Mouse (Mus musculus) gastrocnemius, postnatal 25 days (tissue): ENCODE measurements at regions not wholly inside any gene's neighbourhood (a gene's known extent, or its start where the extent isn't known, plus 50 kb on each side); places are given as distances from the start of the nearest gene placed in this dataset.

ENCODE experiments used
- DNase-seq: peaks from one replicate; pipeline ENCODE4 v3.0.0; 2022

DNA sequence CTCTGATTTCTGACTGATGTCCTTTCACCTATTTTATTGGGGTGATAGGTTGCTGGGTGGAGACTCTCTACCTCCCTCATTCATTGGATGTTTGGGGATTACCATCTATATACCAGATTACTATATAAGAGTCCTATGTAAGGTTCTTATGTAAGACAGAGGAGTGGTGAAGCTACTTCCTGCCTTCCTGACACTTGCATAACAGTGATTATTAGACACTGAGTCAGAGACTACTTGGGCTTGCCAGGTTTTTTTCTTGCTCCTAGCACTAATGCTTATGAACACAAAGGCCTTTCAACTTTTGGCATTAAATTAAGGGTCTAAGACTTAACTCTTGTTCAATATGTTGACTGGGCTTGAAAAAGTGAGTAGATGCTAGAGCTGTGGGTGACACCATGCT, 500.4 kb downstream of the Olfm4 start:
- DNase-seq = no peak

DNA sequence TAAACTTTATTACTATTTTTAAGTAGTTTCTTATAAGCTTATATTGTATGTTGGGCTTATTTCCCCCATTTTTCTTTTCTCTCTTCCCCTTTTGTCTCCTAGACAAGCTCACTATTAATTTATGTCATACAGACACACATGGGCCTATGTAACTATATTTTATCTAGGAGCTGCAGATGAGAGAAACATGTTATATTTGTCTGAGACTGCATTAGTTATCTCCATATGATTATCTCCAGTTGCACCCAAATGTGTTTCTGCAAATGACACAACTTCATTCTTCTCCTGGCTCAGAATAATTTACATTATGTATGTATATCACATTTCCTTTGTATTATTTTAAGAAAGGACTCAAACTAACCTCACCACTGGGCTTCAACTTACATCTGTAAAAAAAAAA, 501.3 kb downstream of the Olfm4 start:
- no peak for DNase-seq

DNA sequence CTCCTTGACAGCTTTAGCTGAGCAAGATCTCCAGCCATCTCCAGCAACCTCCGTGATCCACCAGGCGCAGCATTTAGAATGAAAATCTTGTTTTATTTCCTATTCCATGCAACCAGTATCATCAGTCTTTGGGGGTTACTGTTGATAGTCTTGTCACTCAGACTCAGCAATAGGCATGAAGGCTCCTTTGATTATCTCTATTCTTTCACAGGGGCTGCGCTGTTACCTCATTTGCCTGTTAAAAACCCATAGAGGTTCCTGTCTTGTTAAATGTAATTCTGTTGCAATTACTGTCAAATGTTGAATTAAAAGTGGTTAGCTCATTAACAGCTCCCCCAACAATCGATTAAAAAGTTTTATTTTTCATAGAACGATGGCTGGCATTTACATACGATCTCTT, 502.7 kb downstream of the Olfm4 start:
- DNase-seq = no peak

DNA sequence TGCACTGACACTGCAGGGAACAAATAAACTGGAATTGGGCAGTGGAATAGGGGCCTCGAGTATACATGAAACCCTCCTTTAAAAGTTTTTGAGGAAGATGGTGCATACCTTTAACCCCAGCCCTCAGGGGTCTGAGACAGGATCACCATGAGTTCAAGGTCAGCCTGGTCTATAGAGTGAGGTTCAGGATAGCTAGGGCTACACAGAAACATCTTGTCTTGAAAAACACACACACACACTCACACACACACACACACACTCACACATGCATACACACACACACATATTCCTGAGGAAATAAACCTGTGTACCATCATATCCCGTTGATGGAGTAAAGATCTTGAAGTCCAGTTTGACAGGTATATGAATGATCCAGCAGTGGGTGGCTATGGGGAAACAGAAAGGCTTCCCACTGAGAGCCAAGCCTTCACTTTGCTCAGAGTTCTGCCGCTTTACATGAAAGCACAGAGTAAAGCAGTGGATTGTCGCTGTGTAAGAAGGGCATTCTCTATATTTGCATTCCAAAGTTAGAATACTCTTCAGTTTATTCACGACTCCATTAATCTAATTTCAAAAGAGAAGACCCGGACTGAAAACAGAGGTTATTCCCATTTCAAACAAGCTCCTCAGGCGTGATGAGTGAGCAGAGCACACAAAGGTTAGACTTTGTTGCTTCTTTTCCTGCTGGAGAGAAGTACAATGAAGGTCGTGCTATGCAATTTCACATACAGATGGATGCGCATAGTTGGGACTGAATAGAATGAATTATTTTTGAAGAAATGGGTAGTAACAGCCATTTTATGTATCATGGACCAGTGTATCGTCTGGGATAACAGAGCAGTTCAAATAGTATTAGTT, 508.4 kb downstream of the Olfm4 start:
- DNase-seq = no peak

DNA sequence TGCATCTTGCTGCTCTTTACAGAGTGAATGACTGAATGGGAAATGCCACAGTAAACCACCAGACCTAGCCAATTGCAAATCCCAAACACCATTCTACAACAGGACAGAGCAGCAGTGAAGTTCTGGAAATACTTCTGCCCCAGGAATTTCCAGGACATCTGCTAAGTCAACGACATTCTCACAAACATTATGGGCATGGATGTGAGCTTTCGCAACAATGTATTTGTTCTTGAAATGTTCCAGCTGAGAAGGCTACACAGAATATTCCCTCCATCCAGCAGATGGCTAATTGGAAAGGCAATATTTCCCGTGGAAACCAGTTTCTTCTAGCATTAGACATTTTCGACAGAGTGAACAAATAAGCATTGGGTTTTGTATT, 509.0 kb downstream of the Olfm4 start:
- no peak for DNase-seq

DNA sequence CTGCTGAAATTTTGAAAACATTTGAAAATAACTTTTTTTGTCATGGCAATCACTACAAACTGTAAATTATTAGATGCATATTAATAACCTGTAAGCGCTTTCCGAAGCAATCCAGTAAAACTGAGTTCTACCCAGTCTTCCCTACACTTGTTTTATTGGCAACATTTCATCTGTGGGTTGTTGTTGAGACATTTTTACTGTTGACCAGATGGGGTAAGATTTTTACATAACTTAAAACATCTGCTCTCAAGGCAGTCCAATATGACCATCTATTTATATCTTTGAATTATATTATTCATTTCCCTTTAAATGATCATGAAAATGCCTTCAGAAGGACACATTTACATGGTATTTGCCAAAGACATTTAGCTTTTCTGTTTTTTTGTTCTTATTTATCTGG, 520.5 kb downstream of the Olfm4 start:
- DNase-seq = no peak

DNA sequence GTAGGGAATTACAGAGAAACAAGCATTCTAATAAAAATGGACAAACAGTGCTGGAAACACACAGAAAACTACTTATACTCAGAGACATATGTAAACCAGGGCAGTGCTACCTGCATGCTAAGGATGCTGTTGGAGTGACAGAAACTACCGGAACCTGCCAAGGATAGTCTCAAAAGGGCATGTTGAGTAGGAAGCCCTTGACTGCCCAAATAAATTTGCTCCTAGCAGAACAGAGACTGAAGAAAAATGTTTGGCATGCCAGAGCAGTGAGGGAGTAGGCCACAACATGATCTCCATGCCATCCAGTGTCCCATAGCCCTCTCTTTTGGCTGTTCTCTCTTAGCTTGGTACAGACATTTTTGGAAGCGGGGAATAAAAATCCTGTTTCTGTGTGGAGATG, 532.7 kb downstream of the Olfm4 start:
- no peak for DNase-seq

DNA sequence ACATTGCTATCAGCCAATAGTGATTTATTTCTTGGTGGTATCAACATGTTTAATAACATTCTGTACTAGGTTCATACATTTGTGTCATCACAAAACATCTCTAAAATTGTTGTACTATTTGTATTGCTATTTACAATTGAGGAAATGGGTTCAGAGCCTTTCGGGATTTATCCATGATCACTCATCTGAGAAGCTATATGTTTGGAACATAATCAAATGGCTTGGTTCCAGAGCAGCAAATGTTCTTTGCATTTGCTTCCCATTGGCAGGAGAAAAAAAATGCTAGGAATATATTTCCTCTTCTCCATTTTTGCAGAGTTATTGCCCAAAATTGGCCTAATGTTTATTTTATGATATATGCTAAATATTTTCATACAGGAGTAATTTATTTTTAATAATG, 537.3 kb downstream of the Olfm4 start:
- no peak for DNase-seq

DNA sequence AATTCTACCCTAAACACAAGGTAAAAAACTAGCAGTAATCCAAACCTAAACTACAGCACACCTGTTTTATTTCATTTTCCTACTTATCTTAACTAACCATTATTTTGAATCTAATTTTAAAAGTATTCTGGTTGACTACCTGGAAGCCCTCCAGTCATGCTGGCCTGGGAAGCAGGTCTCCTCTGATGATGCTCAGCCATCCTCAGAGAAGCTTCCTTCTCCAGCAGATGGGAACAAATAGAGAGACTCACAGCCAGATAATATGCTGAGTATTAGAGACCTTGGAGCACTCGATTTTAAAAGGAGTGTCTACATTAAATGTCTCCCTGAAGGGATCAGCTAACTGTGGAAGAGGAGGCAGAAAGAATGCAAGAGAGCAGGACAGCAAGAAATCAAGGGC, 537.8 kb downstream of the Olfm4 start:
- no peak for DNase-seq

DNA sequence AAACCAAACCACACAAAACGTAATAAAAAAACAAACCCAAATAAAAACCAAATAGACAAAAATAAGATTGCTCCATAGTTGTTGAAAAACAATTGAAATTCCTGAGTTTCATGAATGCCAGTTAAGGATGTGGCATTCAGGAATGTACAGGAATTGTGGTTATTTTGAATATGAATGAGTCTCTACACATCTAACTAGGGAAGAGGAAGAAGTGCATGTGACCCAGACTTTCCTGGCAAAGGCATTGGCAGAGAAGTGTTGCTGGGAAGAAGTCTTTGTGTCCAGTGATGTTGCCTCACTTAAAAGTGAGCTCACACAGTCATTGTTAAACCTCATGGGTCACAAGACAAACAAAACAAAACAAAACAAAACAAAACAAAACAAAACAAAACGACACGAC, 538.7 kb downstream of the Olfm4 start:
- DNase-seq = no peak

DNA sequence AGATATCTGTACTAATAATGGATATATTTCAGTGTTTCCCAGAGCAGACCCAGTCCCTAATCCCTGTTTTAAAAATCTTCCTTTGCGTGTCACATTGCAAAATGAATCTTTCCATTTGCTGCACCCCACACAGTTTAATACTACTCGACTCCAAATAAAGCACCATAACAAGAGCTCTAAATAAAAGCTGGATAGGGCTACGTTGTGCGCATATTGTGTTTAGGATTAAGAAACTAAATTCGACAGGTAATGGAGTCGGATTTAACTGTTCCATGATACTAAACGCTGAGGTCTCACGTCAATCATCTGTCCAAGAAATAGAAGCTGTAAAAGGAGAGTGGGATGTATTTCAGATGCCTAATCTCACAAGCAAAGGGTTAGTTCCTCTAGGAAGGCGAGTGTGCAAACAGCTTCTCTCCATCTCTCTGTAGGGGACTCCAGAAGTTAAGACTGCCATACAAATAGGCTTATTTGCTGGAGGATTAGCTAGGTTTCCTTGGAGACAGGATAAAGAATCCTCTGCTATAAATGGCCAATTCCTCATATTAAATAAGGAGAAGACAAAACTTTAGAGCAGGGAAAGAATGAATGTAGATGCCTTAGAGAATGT, 544.6 kb downstream of the Olfm4 start:
- no peak for DNase-seq

DNA sequence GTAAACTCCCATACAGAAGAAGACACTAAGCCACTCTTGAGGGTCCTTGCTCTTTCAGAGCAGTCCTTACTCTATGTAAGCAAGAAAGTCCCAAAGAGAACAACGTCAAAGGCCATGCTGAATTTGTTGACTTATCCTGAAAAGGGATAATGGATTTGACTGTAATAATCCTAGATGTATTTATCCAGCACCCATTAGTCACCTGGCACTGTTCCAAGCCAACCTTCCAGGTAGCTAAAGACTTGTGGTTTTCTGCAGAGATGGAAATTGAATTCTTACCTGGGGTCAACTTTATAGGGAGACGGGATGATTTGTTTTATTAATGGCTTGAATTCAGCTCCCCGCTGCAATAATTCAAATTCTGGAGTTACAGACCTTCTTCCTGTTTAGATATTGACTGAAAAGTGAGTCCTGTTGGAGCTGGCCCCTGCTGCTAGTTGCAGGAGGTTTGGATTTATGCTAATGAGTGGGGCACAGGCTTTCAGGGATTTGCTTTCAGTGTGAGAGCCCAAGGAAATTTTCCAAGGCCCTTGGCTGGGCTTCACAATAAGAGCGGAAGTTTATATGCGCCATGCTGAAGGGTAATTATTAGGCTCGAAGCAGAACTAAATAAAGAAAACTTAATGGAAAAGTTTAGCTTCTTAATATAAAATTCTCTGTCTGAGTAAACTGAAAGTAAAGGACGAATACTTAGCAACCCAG, 552.3 kb downstream of the Olfm4 start:
- DNase-seq = no peak

DNA sequence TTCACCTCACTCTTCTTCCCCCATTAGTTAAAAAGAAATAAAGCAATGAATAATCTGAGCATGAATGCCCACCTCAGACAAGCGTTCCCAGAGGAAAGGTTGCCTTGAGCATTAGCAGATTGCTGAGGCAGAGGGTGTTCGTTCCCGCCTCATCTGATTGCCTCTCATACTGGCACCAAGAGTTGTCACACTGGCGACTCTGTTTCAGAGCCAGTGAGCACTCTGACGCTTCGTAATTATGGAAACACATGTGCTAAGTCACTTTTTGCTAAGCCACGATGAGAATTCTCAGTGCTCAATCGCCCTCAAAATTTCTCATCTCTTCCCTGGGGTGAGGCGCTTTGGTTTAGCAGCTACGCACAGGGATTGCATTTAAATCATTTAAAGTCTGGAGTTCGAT, 576.1 kb downstream of the Olfm4 start:
- DNase-seq = no peak
